Mouse (Mus musculus) forebrain, embryonic 16.5 days (tissue): ENCODE results near the gene Slco4a1. TPM values are rescaled to one million over a fixed set of nuclear protein-coding genes. Genes with fewer than 3 reads are reported as not detected.

Experiments used
- ATAC-seq: fragments of 200-750 bp; cut with Nextera tagmentation; 2 replicates; pipeline ENCODE4 v1.8.0; 2017; ENCODE audit warnings: mild to moderate bottlenecking, moderate library complexity
- H3K27ac ChIP-seq: fragments of 300-500 bp; sonication (generic); 2 replicates; pipeline ENCODE4 v1.5.1; 2014; ENCODE audit warnings: low read length, control low read depth
- H3K27me3 ChIP-seq: fragments of 300-500 bp; sonication (generic); replicated peaks from 2 replicates; pipeline ENCODE4 v1.6.1; 2014; ENCODE audit warnings: low read length; ENCODE audit not compliant: control insufficient read depth, insufficient read depth
- H3K36me3 ChIP-seq: fragments of 300-500 bp; sonication (generic); 2 replicates; pipeline ENCODE4 v1.6.1; 2014; ENCODE audit not compliant: control insufficient read depth, insufficient read depth
- H3K4me1 ChIP-seq: fragments of 300-500 bp; sonication (generic); replicated peaks from 2 replicates; pipeline ENCODE4 v1.6.1; 2014; ENCODE audit warnings: low read length; ENCODE audit not compliant: control insufficient read depth, insufficient read depth
- H3K4me2 ChIP-seq: fragments of 300-500 bp; sonication (generic); 2 replicates; pipeline ENCODE4 v1.6.1; 2014; ENCODE audit warnings: mild to moderate bottlenecking, low read length, control low read depth
- H3K4me3 ChIP-seq: fragments of 300-500 bp; sonication (generic); replicated peaks from 2 replicates; pipeline ENCODE4 v1.5.1; 2014; ENCODE audit warnings: mild to moderate bottlenecking, low read length, control low read depth
- H3K9ac ChIP-seq: fragments of 300-500 bp; sonication (generic); replicated peaks from 2 replicates; pipeline ENCODE4 v1.6.1; 2014; ENCODE audit warnings: low read depth, low read length, control low read depth
- H3K9me3 ChIP-seq: fragments of 300-500 bp; sonication (generic); 2 replicates; pipeline ENCODE4 v1.6.1; 2016; ENCODE audit warnings: low read length; ENCODE audit not compliant: control insufficient read depth
- WGBS: fragments of 180-500 bp; shearing (Covaris S2); extraction: QIAGEN DNeasy Blood & Tissue Kit; methylation state at CpG from one replicate; pipeline ENCODE4 v1.1.7; 2014; 5-methylcytosine and 5-hydroxymethylcytosine counted together
- polyA plus RNA-seq: library from polyadenylated mRNA; unstranded; fragments of >200 nt; fragmentation: Nextera tagmentation; extraction: Ambion mirVana; gene quantifications from 2 replicates; pipeline ENCODE4 v1.2.1, GENCODE M21; 2015

Gene Slco4a1
- polyA plus RNA-seq, 1 experiment from 2014 or later, result 1.5 TPM

- Histone ChIP-seq H3K4me2 (no peak overlapping the region), H3K9me3 (no peaks in the 10 kb centered on the region), H3K36me3 (no peaks in the 10 kb centered on the region), H3K27ac (no peak overlapping the region), H3K27me3 (no peaks in the 10 kb centered on the region), H3K4me3 (no peak overlapping the region), H3K9ac (no peak overlapping the region), H3K4me1 (peaks cover 4% of the 10 kb centered on the region)
- no peak for ATAC-seq
- 87% methylated on average over 5 of the region's 5 CpGs for WGBS
These were observed 14.0 kb upstream of the Slco4a1 start for GRCm38 (mm10) chr2:180442061-180442460.

- no peak overlapping the region for H3K4me2 ChIP-seq
- no peak overlapping the region for H3K4me3 ChIP-seq
- H3K4me1 ChIP-seq, result peaks cover 4% of the 10 kb centered on the region
- ATAC-seq, result no peak
- no peaks in the 10 kb centered on the region for H3K9me3 ChIP-seq
- H3K27me3 ChIP-seq, result no peaks in the 10 kb centered on the region
- WGBS, result 67% methylated on average over 7 of the region's 7 CpGs
- no peaks in the 10 kb centered on the region for H3K36me3 ChIP-seq
- no peak overlapping the region for H3K9ac ChIP-seq
- no peak overlapping the region for H3K27ac ChIP-seq
These were observed 12.2 kb upstream of the Slco4a1 start for GRCm38 (mm10) chr2:180443861-180444260.

- no peak overlapping the region for H3K27ac ChIP-seq
These were observed 10.9 kb upstream of the Slco4a1 start for GRCm38 (mm10) chr2:180444957-180445785.

GRCm38 (mm10) chr2:180445962-180446361 lies 10.1 kb upstream of the Slco4a1 start:
- WGBS, result 91% methylated on average over 1 of the region's 1 CpGs

More at GRCm38 (mm10) chr2:180444957-180445785, 10.9 kb upstream of the Slco4a1 start:
- Histone ChIP-seq H3K4me3 (no peak overlapping the region), H3K27me3 (no peaks in the 10 kb centered on the region), H3K9ac (no peak overlapping the region), H3K9me3 (no peaks in the 10 kb centered on the region), H3K4me1 (peaks cover 4% of the 10 kb centered on the region), H3K4me2 (no peak overlapping the region), H3K36me3 (no peaks in the 10 kb centered on the region)
- WGBS, result 33% methylated on average over 8 of the region's 9 CpGs
- ATAC-seq, result no peak

GRCm38 (mm10) chr2:180449007-180449406 lies 7.0 kb upstream of the Slco4a1 start:
- Histone ChIP-seq H3K27ac (no peak overlapping the region), H3K9me3 (no peaks in the 10 kb centered on the region), H3K9ac (no peak overlapping the region), H3K36me3 (no peaks in the 10 kb centered on the region), H3K4me3 (no peak overlapping the region), H3K4me2 (no peak overlapping the region), H3K27me3 (no peaks in the 10 kb centered on the region), H3K4me1 (peaks cover 4% of the 10 kb centered on the region)
- no peak for ATAC-seq
- 77% methylated on average over 5 of the region's 5 CpGs for WGBS

More at GRCm38 (mm10) chr2:180445962-180446361, 10.1 kb upstream of the Slco4a1 start:
- Histone ChIP-seq H3K4me1 (peaks cover 4% of the 10 kb centered on the region), H3K9ac (no peak overlapping the region), H3K36me3 (no peaks in the 10 kb centered on the region), H3K27ac (no peak overlapping the region), H3K4me3 (no peak overlapping the region), H3K27me3 (no peaks in the 10 kb centered on the region), H3K9me3 (no peaks in the 10 kb centered on the region), H3K4me2 (no peak overlapping the region)
- ATAC-seq, result no peak

GRCm38 (mm10) chr2:180450529-180450928 lies 5.5 kb upstream of the Slco4a1 start:
- no peaks in the 10 kb centered on the region; the same call in 1 of the 2 replicates for H3K4me1 ChIP-seq
- no peak for ATAC-seq
- H3K9me3 ChIP-seq, result no peaks in the 10 kb centered on the region
- 74% methylated on average over 5 of the region's 5 CpGs for WGBS
- H3K27me3 ChIP-seq, result 0 out of 2 replicates have a peak, but pooled peaks cover 3% of the 10 kb centered on the region
- no peaks in the 10 kb centered on the region for H3K36me3 ChIP-seq
- H3K27ac ChIP-seq, result no peak overlapping the region
- no peak overlapping the region for H3K4me2 ChIP-seq
- H3K4me3 ChIP-seq, result no peak overlapping the region
- H3K9ac ChIP-seq, result no peak overlapping the region

GRCm38 (mm10) chr2:180456705-180457104 lies 660 bp downstream of the Slco4a1 start:
- Histone ChIP-seq H3K4me1 (peaks cover 18% of the 10 kb centered on the region), H3K27me3 (peaks cover 7% of the 10 kb centered on the region; the same call in 1 of the 2 replicates), H3K4me2 (peak overlapping the region; percentile 99), H3K4me3 (peak overlapping the region; percentile 67), H3K9ac (peak overlapping the region; percentile 58), H3K27ac (no peak overlapping the region), H3K36me3 (no peaks in the 10 kb centered on the region), H3K9me3 (no peaks in the 10 kb centered on the region)
- under 1% methylated on average over 26 of the region's 28 CpGs for WGBS
- ATAC-seq, result peak; percentile 50

GRCm38 (mm10) chr2:180457680-180458079 lies 1.6 kb downstream of the Slco4a1 start:
- no peaks in the 10 kb centered on the region for H3K9me3 ChIP-seq
- no peak overlapping the region for H3K27ac ChIP-seq
- 49% methylated on average over 2 of the region's 2 CpGs for WGBS
- ATAC-seq, result no peak
- H3K27me3 ChIP-seq, result peaks cover 7% of the 10 kb centered on the region; the same call in 1 of the 2 replicates
- H3K4me3 ChIP-seq, result no peak overlapping the region
- peaks cover 18% of the 10 kb centered on the region for H3K4me1 ChIP-seq
- no peaks in the 10 kb centered on the region for H3K36me3 ChIP-seq
- no peak overlapping the region for H3K9ac ChIP-seq
- no peak overlapping the region for H3K4me2 ChIP-seq

GRCm38 (mm10) chr2:180459437-180459836 lies 3.4 kb downstream of the Slco4a1 start:
- Histone ChIP-seq H3K4me2 (no peak overlapping the region), H3K27ac (no peak overlapping the region), H3K36me3 (no peaks in the 10 kb centered on the region), H3K4me3 (no peak overlapping the region), H3K4me1 (peaks cover 18% of the 10 kb centered on the region), H3K27me3 (peaks cover 6% of the 10 kb centered on the region; the same call in 1 of the 2 replicates), H3K9ac (no peak overlapping the region), H3K9me3 (no peaks in the 10 kb centered on the region)
- WGBS, result 91% methylated on average over 4 of the region's 4 CpGs
- no peak for ATAC-seq
